Comparison of ENCODE assay signal across 21 mouse cellular contexts in the genomic region with DNA sequence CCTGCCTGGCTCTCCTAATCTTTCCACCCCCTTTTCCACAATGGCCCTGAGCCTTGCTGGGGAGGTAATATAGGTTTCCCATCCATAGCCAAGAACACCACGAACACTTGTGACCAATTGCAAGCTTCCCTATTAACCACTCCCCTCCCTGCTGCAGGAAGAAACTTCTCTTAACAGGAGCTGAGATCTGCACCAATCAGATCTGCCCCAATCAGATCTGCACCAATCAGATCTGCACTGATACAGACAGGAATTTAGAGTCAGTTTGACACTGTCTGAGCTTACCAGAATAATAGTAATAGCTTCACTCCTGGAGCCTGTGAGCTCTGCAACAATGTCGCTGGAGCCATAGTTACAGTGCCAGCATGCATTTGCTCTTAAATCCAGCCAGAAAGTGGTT. TPM values are rescaled to one million over a fixed set of nuclear protein-coding genes. Genes with fewer than 3 reads are reported as not detected.
DNase-seq lines count a peak whose midpoint lies in the region; ATAC-seq lines count a peak whose summit lies in the region.
"Had no signal": no experiment of that assay in that cellular context is flagged by ENCODE, and none has a peak within 500 bp of the region (broad histone marks: within the 10 kb centered on the region; RNA-seq: fewer than 3 reads in every experiment).

No protein-coding gene starts in this region.

- no peak overlapping the region for H3K27ac ChIP-seq in neural tube, embryonic 11.5 days (ENCODE audit: low read depth, low read length)
- no peak overlapping the region for H3K27ac ChIP-seq in forebrain, embryonic 14.5 days (ENCODE audit: low read depth, low read length)
- H3K27ac ChIP-seq: embryonic facial prominence, embryonic 10.5 days; hindbrain, embryonic 14.5 days; midbrain, embryonic 15.5 days had no signal

- H3K27me3 ChIP-seq in neural tube, embryonic 11.5 days (ENCODE audit: control insufficient read depth, insufficient read depth, low read length), result 0 out of 2 replicates have a peak, but pooled peaks cover 6% of the 10 kb centered on the region
- 0 out of 2 replicates have a peak, but pooled peaks cover 3% of the 10 kb centered on the region for H3K27me3 ChIP-seq in forebrain, embryonic 14.5 days (replicated peaks; ENCODE audit: control insufficient read depth, insufficient read depth, low read length)

- H3K9ac ChIP-seq in neural tube, embryonic 11.5 days (ENCODE audit: low read length), result no peak overlapping the region
- H3K9ac ChIP-seq in forebrain, embryonic 14.5 days (ENCODE audit: low read length), result no peak overlapping the region
- H3K9ac ChIP-seq: hindbrain, embryonic 14.5 days; liver, postnatal 0 days; midbrain, embryonic 15.5 days had no signal

- DNase-seq in heart, adult 11 months, result peak; percentile 68
- DNase-seq in heart, postnatal 4 days, result no peak
- no peak for DNase-seq in neural tube, embryonic 11.5 days (ENCODE audit: low spot score)
- no peak for DNase-seq in neural tube, embryonic 10.5 days (ENCODE audit: extremely low spot score, low spot score)
- DNase-seq in forebrain, embryonic 14.5 days (ENCODE audit: low spot score), result peak; percentile 42
- DNase-seq in layer of hippocampus, postnatal 14 days (ENCODE audit: low spot score in 2 of 2), result no peak
- DNase-seq in left cerebral cortex, adult 11 months (ENCODE audit: low spot score), result no peak
- DNase-seq: adrenal gland, postnatal 25 days; cerebellum, adult 9-11 months; gastrocnemius, postnatal 25 days; kidney, adult 18-20 months; kidney, postnatal 25 days; layer of hippocampus, adult 9-11 months; liver; liver, postnatal 0 days; lung, postnatal 4 days; thymus, postnatal 36 days had no signal

- no peaks in the 10 kb centered on the region for H3K36me3 ChIP-seq in neural tube, embryonic 11.5 days (ENCODE audit: control insufficient read depth, insufficient read depth, low read length)
- H3K36me3 ChIP-seq in forebrain, embryonic 14.5 days (ENCODE audit: control insufficient read depth, insufficient read depth, low read length), result no peaks in the 10 kb centered on the region
- H3K36me3 ChIP-seq: embryonic facial prominence, embryonic 10.5 days; midbrain, embryonic 15.5 days had no signal

- no peak overlapping the region for H3K4me3 ChIP-seq in neural tube, embryonic 11.5 days (ENCODE audit: low read depth, low read length)
- no peak overlapping the region for H3K4me3 ChIP-seq in forebrain, embryonic 14.5 days (ENCODE audit: low read depth, low read length)
- H3K4me3 ChIP-seq: embryonic facial prominence, embryonic 10.5 days; midbrain, embryonic 15.5 days had no signal

- peaks cover 10% of the 10 kb centered on the region; the same call in 1 of the 2 replicates for H3K4me1 ChIP-seq in neural tube, embryonic 11.5 days (ENCODE audit: control insufficient read depth, insufficient read depth, low read length)
- H3K4me1 ChIP-seq in forebrain, embryonic 14.5 days (ENCODE audit: control insufficient read depth, insufficient read depth, low read length), result peaks cover 18% of the 10 kb centered on the region

- H3K9me3 ChIP-seq in neural tube, embryonic 11.5 days (ENCODE audit: control insufficient read depth, low read length), result no peaks in the 10 kb centered on the region
- no peaks in the 10 kb centered on the region for H3K9me3 ChIP-seq in forebrain, embryonic 14.5 days (replicated peaks; ENCODE audit: control insufficient read depth, low read length)
- H3K9me3 ChIP-seq: embryonic facial prominence, embryonic 10.5 days; midbrain, embryonic 15.5 days had no signal

- ATAC-seq in neural tube, embryonic 11.5 days (ENCODE audit: insufficient read depth, low FRiP score, low TSS enrichment), result peak; percentile 32; the same call in 1 of the 2 replicates
- ATAC-seq in forebrain, embryonic 14.5 days, result no peak
- ATAC-seq: liver, postnatal 0 days; midbrain, embryonic 15.5 days had no signal

- H3K4me2 ChIP-seq in neural tube, embryonic 11.5 days (ENCODE audit: low read depth), result no peak overlapping the region
- H3K4me2 ChIP-seq in forebrain, embryonic 14.5 days (ENCODE audit: low read length), result no peak overlapping the region
- H3K4me2 ChIP-seq: hindbrain, embryonic 14.5 days; midbrain, embryonic 15.5 days had no signal

- 17% methylated on average over 2 of the region's 2 CpGs for WGBS in neural tube, embryonic 11.5 days
- 13% methylated on average over 2 of the region's 2 CpGs for WGBS in forebrain, embryonic 14.5 days

RNA-seq across cellular contexts. Expression of a gene that starts 58.9 kb away (rescaled TPM):
- total RNA-seq in heart, postnatal 4 days (2021), result 1 to 10 TPM in 1 of 2 experiments, under 1 TPM in 1; 0.95 to 1.6 TPM
- 10.3 and 10.6 TPM in 2 replicates for polyA plus RNA-seq in neural tube, embryonic 11.5 days (2014; fragmentation: Nextera tagmentation; extraction: Ambion mirVana)
- polyA plus RNA-seq in forebrain, embryonic 14.5 days (2014; fragmentation: Nextera tagmentation; extraction: Ambion mirVana), result 2.3 and 2.5 TPM in 2 replicates
- total RNA-seq in layer of hippocampus, postnatal 14 days (2021), result 10 to 100 TPM; 14.2 to 16.2 TPM
- polyA plus RNA-seq: liver, postnatal 0 days; small intestine, adult 2 months had no signal

Comparison
In these comparisons a context has a peak if more than half of its experiments do, and no peak if none do; other contexts are left out.
1. DNase-seq: peak in heart, adult 11 months (single experiment) and forebrain, embryonic 14.5 days (single experiment); none in heart, postnatal 4 days (single experiment), neural tube, embryonic 11.5 days (single experiment), neural tube, embryonic 10.5 days (single experiment), layer of hippocampus, postnatal 14 days (0 of 2) and left cerebral cortex, adult 11 months (single experiment).
2. RNA of a gene that starts 58.9 kb away (total RNA-seq): 14.2 to 16.2 TPM in layer of hippocampus, postnatal 14 days; 0.95 to 1.6 TPM in heart, postnatal 4 days; every median in the first group is over 4 times any median in the second.